Mouse (Mus musculus) forebrain, embryonic 10.5 days (tissue): Measurements from ENCODE around the gene Trim69. TPM values are rescaled to one million over a fixed set of nuclear protein-coding genes. Genes with fewer than 3 reads are reported as not detected.

Experiments
- polyA plus RNA-seq: library from polyadenylated mRNA; unstranded; fragments of >200 nt; fragmentation: Nextera tagmentation; extraction: Ambion mirVana; gene quantifications from 2 replicates; pipeline ENCODE4 v1.2.1, GENCODE M21; 2016

The Trim69 gene
- polyA plus RNA-seq, 1 experiment from 2014 or later, result not detected

Other genes with a start within 250 kb of the Trim69 start
- gene Ctdspl2, start 204.7 kb upstream of the Trim69 start, polyA plus RNA-seq, result 61.3 and 66.3 TPM in 2 replicates
- gene Mageb3, start 204.6 kb upstream of the Trim69 start, polyA plus RNA-seq, result 0.29 and 0.33 TPM in 2 replicates
- 13.9 and 14.3 TPM in 2 replicates for gene Eif3j1, start 132.2 kb upstream of the Trim69 start, polyA plus RNA-seq
- gene Spg11, start 42.3 kb upstream of the Trim69 start, polyA plus RNA-seq, result 13.5 and 13.6 TPM in 2 replicates
- 89.2 and 89.5 TPM in 2 replicates for gene B2m, start 13.0 kb upstream of the Trim69 start, polyA plus RNA-seq
- not detected in 2 replicates for gene Patl2, start 25.5 kb downstream of the Trim69 start, polyA plus RNA-seq
- not detected in 2 replicates for gene Terb2, start 25.6 kb downstream of the Trim69 start, polyA plus RNA-seq
- gene Sord, start 74.0 kb downstream of the Trim69 start, polyA plus RNA-seq, result 30.7 and 30.9 TPM in 2 replicates
- gene Duox2, start 137.7 kb downstream of the Trim69 start, polyA plus RNA-seq, result not detected in 2 replicates
- gene Duoxa2, start 138.2 kb downstream of the Trim69 start, polyA plus RNA-seq, result not detected in 2 replicates
- gene Duoxa1, start 153.0 kb downstream of the Trim69 start, polyA plus RNA-seq, result not detected in 2 replicates
- 0.05 TPM in 1 of 2 replicates, not detected in the other for gene Duox1, start 155.0 kb downstream of the Trim69 start, polyA plus RNA-seq
- gene Shf, start 208.5 kb downstream of the Trim69 start, polyA plus RNA-seq, result 3.3 and 4.6 TPM in 2 replicates